Mouse (Mus musculus): ENCODE data around the gene Cnot4. TPM values are rescaled to one million over a fixed set of nuclear protein-coding genes. Genes with fewer than 3 reads are reported as not detected.

The Cnot4 gene
- total and polyA plus RNA-seq, 3 experiments, result 11.0 to 23.4 (median 21.9) TPM

GRCm38 (mm10) chr6:35011953-35012352 is 121.6 kb downstream of the Cnot4 start:
- no peaks in the 10 kb centered on the region for H3K36me3 ChIP-seq (ENCODE audit: control insufficient read depth, insufficient read depth, low read length)
- H3K27ac ChIP-seq, result no peak overlapping the region
- no peaks in the 10 kb centered on the region for H3K27me3 ChIP-seq (ENCODE audit: control insufficient read depth, insufficient read depth, low read length)
- H3K9ac ChIP-seq (ENCODE audit: low read depth, low read length), result no peak overlapping the region
- DNase-seq, result no peak
- H3K4me1 ChIP-seq (ENCODE audit: control insufficient read depth, insufficient read depth, low read length), result no peaks in the 10 kb centered on the region
- WGBS, result 96% methylated on average over 1 of the region's 1 CpGs
- intact Hi-C loops (cut with DNase I), result no loop called here
- H3K79me2 ChIP-seq (replicated peaks; ENCODE audit: control insufficient read depth, insufficient read depth, low read length), result no peaks in the 10 kb centered on the region
- TF ChIP-seq CTCF (IDR thresholded peaks at IDR 0.05), result no peak
- TF ChIP-seq POLR2A (IDR thresholded peaks at IDR 0.05; ENCODE audit: insufficient read depth, low read depth, low read length), result no peak
- no peak for TF ChIP-seq EP300 (IDR thresholded peaks at IDR 0.05; ENCODE audit: insufficient read depth, low read depth, low read length)
- H3K4me3 ChIP-seq, result no peak overlapping the region

- DNase-seq, result no peak
- intact Hi-C loops (cut with DNase I), result no loop called here
- H3K79me2 ChIP-seq (replicated peaks; ENCODE audit: control insufficient read depth, insufficient read depth, low read length), result no peaks in the 10 kb centered on the region
- no peaks in the 10 kb centered on the region for H3K36me3 ChIP-seq (ENCODE audit: control insufficient read depth, insufficient read depth, low read length)
- no peak overlapping the region for H3K4me3 ChIP-seq
- no peaks in the 10 kb centered on the region for H3K27me3 ChIP-seq (ENCODE audit: control insufficient read depth, insufficient read depth, low read length)
- 95% methylated on average over 5 of the region's 5 CpGs for WGBS
- no peak for TF ChIP-seq POLR2A (IDR thresholded peaks at IDR 0.05; ENCODE audit: insufficient read depth, low read depth, low read length)
- H3K9ac ChIP-seq (ENCODE audit: low read depth, low read length), result no peak overlapping the region
- H3K4me1 ChIP-seq (ENCODE audit: control insufficient read depth, insufficient read depth, low read length), result no peaks in the 10 kb centered on the region
- H3K27ac ChIP-seq, result no peak overlapping the region
These were observed 122.8 kb downstream of the Cnot4 start for GRCm38 (mm10) chr6:35010705-35011104.

GRCm38 (mm10) chr6:35002261-35002669 is 131.3 kb downstream of the Cnot4 start:
- Histone ChIP-seq H3K27me3 (ENCODE audit: control insufficient read depth, insufficient read depth, low read length) (no peaks in the 10 kb centered on the region), H3K4me3 (no peak overlapping the region), H3K36me3 (ENCODE audit: control insufficient read depth, insufficient read depth, low read length) (no peaks in the 10 kb centered on the region), H3K4me1 (ENCODE audit: control insufficient read depth, insufficient read depth, low read length) (no peaks in the 10 kb centered on the region), H3K79me2 (replicated peaks; ENCODE audit: control insufficient read depth, insufficient read depth, low read length) (no peaks in the 10 kb centered on the region), H3K9ac (ENCODE audit: low read depth, low read length) (no peak overlapping the region), H3K27ac (no peak overlapping the region)
- WGBS, result 41% methylated on average over 18 of the region's 18 CpGs
- DNase-seq, result peak; percentile 52 to 62
- TF ChIP-seq CTCF (IDR thresholded peaks at IDR 0.05) (no peak), POLR2A (IDR thresholded peaks at IDR 0.05; ENCODE audit: insufficient read depth, low read depth, low read length) (no peak), EP300 (IDR thresholded peaks at IDR 0.05; ENCODE audit: insufficient read depth, low read depth, low read length) (no peak)
- intact Hi-C loops (cut with DNase I), result no loop called here

GRCm38 (mm10) chr6:34999101-34999500 is 134.4 kb downstream of the Cnot4 start:
- Histone ChIP-seq H3K4me3 (no peak overlapping the region), H3K4me1 (ENCODE audit: control insufficient read depth, insufficient read depth, low read length) (peaks cover 2% of the 10 kb centered on the region; the same call in 1 of the 2 replicates), H3K36me3 (ENCODE audit: control insufficient read depth, insufficient read depth, low read length) (no peaks in the 10 kb centered on the region), H3K27me3 (ENCODE audit: control insufficient read depth, insufficient read depth, low read length) (no peaks in the 10 kb centered on the region), H3K79me2 (replicated peaks; ENCODE audit: control insufficient read depth, insufficient read depth, low read length) (no peaks in the 10 kb centered on the region), H3K27ac (no peak overlapping the region), H3K9ac (ENCODE audit: low read depth, low read length) (no peak overlapping the region)
- DNase-seq, result no peak
- intact Hi-C loops (cut with DNase I), result loop anchor here (5.0 kb wide), 2 partner anchors 173 to 487 kb away; no protein-coding TSS in a partner anchor
- WGBS, result 27% methylated on average over 4 of the region's 4 CpGs
- TF ChIP-seq POLR2A (IDR thresholded peaks at IDR 0.05; ENCODE audit: insufficient read depth, low read depth, low read length), result no peak
- peak; percentile 62 for TF ChIP-seq CTCF (IDR thresholded peaks at IDR 0.05)

- 76% methylated on average over 4 of the region's 4 CpGs for WGBS
- DNase-seq, result no peak
- Histone ChIP-seq H3K36me3 (ENCODE audit: control insufficient read depth, insufficient read depth, low read length) (no peaks in the 10 kb centered on the region), H3K4me1 (ENCODE audit: control insufficient read depth, insufficient read depth, low read length) (peaks cover 2% of the 10 kb centered on the region; the same call in 1 of the 2 replicates), H3K4me3 (no peak overlapping the region), H3K9ac (ENCODE audit: low read depth, low read length) (no peak overlapping the region), H3K27me3 (ENCODE audit: control insufficient read depth, insufficient read depth, low read length) (no peaks in the 10 kb centered on the region), H3K79me2 (replicated peaks; ENCODE audit: control insufficient read depth, insufficient read depth, low read length) (no peaks in the 10 kb centered on the region), H3K27ac (no peak overlapping the region)
- TF ChIP-seq POLR2A (IDR thresholded peaks at IDR 0.05; ENCODE audit: insufficient read depth, low read depth, low read length), result no peak
- no peak for TF ChIP-seq EP300 (IDR thresholded peaks at IDR 0.05; ENCODE audit: insufficient read depth, low read depth, low read length)
- TF ChIP-seq CTCF (IDR thresholded peaks at IDR 0.05), result no peak
- intact Hi-C loops (cut with DNase I), result loop anchor here (5.0 kb wide), 2 partner anchors 176 to 484 kb away; no protein-coding TSS in a partner anchor
These were observed 137.0 kb downstream of the Cnot4 start for GRCm38 (mm10) chr6:34996496-34996895.

- Histone ChIP-seq H3K36me3 (ENCODE audit: control insufficient read depth, insufficient read depth, low read length) (no peaks in the 10 kb centered on the region), H3K4me3 (peak overlapping the region; percentile 44), H3K79me2 (replicated peaks; ENCODE audit: control insufficient read depth, insufficient read depth, low read length) (no peaks in the 10 kb centered on the region), H3K27me3 (ENCODE audit: control insufficient read depth, insufficient read depth, low read length) (no peaks in the 10 kb centered on the region), H3K9ac (ENCODE audit: low read depth, low read length) (no peak overlapping the region), H3K4me1 (ENCODE audit: control insufficient read depth, insufficient read depth, low read length) (peaks cover 2% of the 10 kb centered on the region; the same call in 1 of the 2 replicates), H3K27ac (no peak overlapping the region)
- peak; percentile 78 to 83 for DNase-seq
- 3% methylated on average over 13 of the region's 13 CpGs for WGBS
- intact Hi-C loops (cut with DNase I), result loop anchor here (5.0 kb wide), 2 partner anchors 177 to 483 kb away; no protein-coding TSS in a partner anchor
- peak; percentile 99 for TF ChIP-seq CTCF (IDR thresholded peaks at IDR 0.05)
- 0 out of 2 replicates have a peak, but pooled peaks have one; percentile 19 for TF ChIP-seq EP300 (IDR thresholded peaks at IDR 0.05; ENCODE audit: insufficient read depth, low read depth, low read length)
- TF ChIP-seq POLR2A (IDR thresholded peaks at IDR 0.05; ENCODE audit: insufficient read depth, low read depth, low read length), result no peak
These were observed 138.3 kb downstream of the Cnot4 start for GRCm38 (mm10) chr6:34995265-34995681.
